Mouse (Mus musculus): Measurements from ENCODE around the gene Sec63. TPM values are rescaled to one million over a fixed set of nuclear protein-coding genes. Genes with fewer than 3 reads are reported as not detected.

Gene Sec63
- polyA plus RNA-seq, 1 experiment from 2014 or later, result 17.6 TPM

- no peaks in the 10 kb centered on the region for H3K9me3 ChIP-seq (ENCODE audit: control insufficient read depth, low read length)
- no peaks in the 10 kb centered on the region for H3K27me3 ChIP-seq (ENCODE audit: control insufficient read depth, insufficient read depth, low read length)
- WGBS, result 96% methylated on average over 2 of the region's 2 CpGs
- H3K4me1 ChIP-seq (ENCODE audit: control insufficient read depth, insufficient read depth, low read length), result no peaks in the 10 kb centered on the region
- no peak for ATAC-seq (ENCODE audit: low read depth)
- no peak overlapping the region for H3K27ac ChIP-seq (ENCODE audit: low read depth, low read length)
- H3K4me2 ChIP-seq (ENCODE audit: low read depth, low read length), result no peak overlapping the region
- no peak overlapping the region for H3K4me3 ChIP-seq (ENCODE audit: low read depth, low read length)
- no peak overlapping the region for H3K9ac ChIP-seq (replicated peaks; ENCODE audit: low read depth, low read length)
- peaks cover 4% of the 10 kb centered on the region; the same call in 1 of the 2 replicates for H3K36me3 ChIP-seq (ENCODE audit: control insufficient read depth, insufficient read depth, low read length)
These were observed 77.4 kb downstream of the Sec63 start for GRCm38 (mm10) chr10:42838736-42839135.

- no peaks in the 10 kb centered on the region for H3K27me3 ChIP-seq (ENCODE audit: control insufficient read depth, insufficient read depth, low read length)
- no peak overlapping the region for H3K27ac ChIP-seq (ENCODE audit: low read depth, low read length)
- no peaks in the 10 kb centered on the region for H3K36me3 ChIP-seq (ENCODE audit: control insufficient read depth, insufficient read depth, low read length)
- no peak overlapping the region for H3K4me2 ChIP-seq (ENCODE audit: low read depth, low read length)
- no peaks in the 10 kb centered on the region for H3K4me1 ChIP-seq (ENCODE audit: control insufficient read depth, insufficient read depth, low read length)
- H3K9ac ChIP-seq (replicated peaks; ENCODE audit: low read depth, low read length), result no peak overlapping the region
- no peak overlapping the region for H3K4me3 ChIP-seq (ENCODE audit: low read depth, low read length)
- no peaks in the 10 kb centered on the region for H3K9me3 ChIP-seq (ENCODE audit: control insufficient read depth, low read length)
- WGBS, result 97% methylated on average over 11 of the region's 11 CpGs
- ATAC-seq (ENCODE audit: low read depth), result no peak
These were observed 78.7 kb downstream of the Sec63 start for GRCm38 (mm10) chr10:42840036-42840435.

- ATAC-seq (ENCODE audit: low read depth), result no peak
- Histone ChIP-seq H3K27ac (ENCODE audit: low read depth, low read length) (no peak overlapping the region), H3K27me3 (ENCODE audit: control insufficient read depth, insufficient read depth, low read length) (no peaks in the 10 kb centered on the region), H3K36me3 (ENCODE audit: control insufficient read depth, insufficient read depth, low read length) (no peaks in the 10 kb centered on the region), H3K9me3 (ENCODE audit: control insufficient read depth, low read length) (no peaks in the 10 kb centered on the region), H3K4me1 (ENCODE audit: control insufficient read depth, insufficient read depth, low read length) (no peaks in the 10 kb centered on the region), H3K9ac (replicated peaks; ENCODE audit: low read depth, low read length) (no peak overlapping the region), H3K4me2 (ENCODE audit: low read depth, low read length) (no peak overlapping the region), H3K4me3 (ENCODE audit: low read depth, low read length) (no peak overlapping the region)
- 64% methylated on average over 16 of the region's 16 CpGs for WGBS
These were observed 80.4 kb downstream of the Sec63 start for GRCm38 (mm10) chr10:42841531-42842195.

GRCm38 (mm10) chr10:42842358-42842757 lies 81.1 kb downstream of the Sec63 start:
- Histone ChIP-seq H3K36me3 (ENCODE audit: control insufficient read depth, insufficient read depth, low read length) (no peaks in the 10 kb centered on the region), H3K4me1 (ENCODE audit: control insufficient read depth, insufficient read depth, low read length) (no peaks in the 10 kb centered on the region), H3K9me3 (ENCODE audit: control insufficient read depth, low read length) (no peaks in the 10 kb centered on the region), H3K9ac (replicated peaks; ENCODE audit: low read depth, low read length) (no peak overlapping the region), H3K27me3 (ENCODE audit: control insufficient read depth, insufficient read depth, low read length) (no peaks in the 10 kb centered on the region), H3K4me2 (ENCODE audit: low read depth, low read length) (no peak overlapping the region), H3K27ac (ENCODE audit: low read depth, low read length) (no peak overlapping the region), H3K4me3 (ENCODE audit: low read depth, low read length) (no peak overlapping the region)
- 0 out of 2 replicates have a peak, but pooled peaks have one; percentile 22 for ATAC-seq (ENCODE audit: low read depth)
- 13% methylated on average over 9 of the region's 9 CpGs for WGBS

- H3K27ac ChIP-seq (ENCODE audit: low read depth, low read length), result no peak overlapping the region
- H3K9me3 ChIP-seq (ENCODE audit: control insufficient read depth, low read length), result no peaks in the 10 kb centered on the region
- ATAC-seq (ENCODE audit: low read depth), result no peak
- H3K4me1 ChIP-seq (ENCODE audit: control insufficient read depth, insufficient read depth, low read length), result no peaks in the 10 kb centered on the region
- 75% methylated on average over 1 of the region's 1 CpGs for WGBS
- H3K36me3 ChIP-seq (ENCODE audit: control insufficient read depth, insufficient read depth, low read length), result no peaks in the 10 kb centered on the region
- H3K27me3 ChIP-seq (ENCODE audit: control insufficient read depth, insufficient read depth, low read length), result no peaks in the 10 kb centered on the region
- no peak overlapping the region for H3K4me3 ChIP-seq (ENCODE audit: low read depth, low read length)
- H3K9ac ChIP-seq (replicated peaks; ENCODE audit: low read depth, low read length), result no peak overlapping the region
- no peak overlapping the region for H3K4me2 ChIP-seq (ENCODE audit: low read depth, low read length)
These were observed 82.1 kb downstream of the Sec63 start for GRCm38 (mm10) chr10:42843416-42843815.

- no peaks in the 10 kb centered on the region for H3K4me1 ChIP-seq (ENCODE audit: control insufficient read depth, insufficient read depth, low read length)
- no peak overlapping the region for H3K4me3 ChIP-seq (ENCODE audit: low read depth, low read length)
- WGBS, result 54% methylated on average over 1 of the region's 1 CpGs
- no peak overlapping the region for H3K9ac ChIP-seq (replicated peaks; ENCODE audit: low read depth, low read length)
- H3K36me3 ChIP-seq (ENCODE audit: control insufficient read depth, insufficient read depth, low read length), result no peaks in the 10 kb centered on the region
- no peaks in the 10 kb centered on the region for H3K27me3 ChIP-seq (ENCODE audit: control insufficient read depth, insufficient read depth, low read length)
- no peak for ATAC-seq (ENCODE audit: low read depth)
- H3K9me3 ChIP-seq (ENCODE audit: control insufficient read depth, low read length), result no peaks in the 10 kb centered on the region
- no peak overlapping the region for H3K4me2 ChIP-seq (ENCODE audit: low read depth, low read length)
- H3K27ac ChIP-seq (ENCODE audit: low read depth, low read length), result no peak overlapping the region
These were observed 84.2 kb downstream of the Sec63 start for GRCm38 (mm10) chr10:42845480-42845879.

GRCm38 (mm10) chr10:42848179-42849080 lies 87.1 kb downstream of the Sec63 start:
- no peaks in the 10 kb centered on the region for H3K27me3 ChIP-seq (ENCODE audit: control insufficient read depth, insufficient read depth, low read length)
- no peaks in the 10 kb centered on the region for H3K4me1 ChIP-seq (ENCODE audit: control insufficient read depth, insufficient read depth, low read length)
- 90% methylated on average over 13 of the region's 13 CpGs for WGBS
- H3K9me3 ChIP-seq (ENCODE audit: control insufficient read depth, low read length), result no peaks in the 10 kb centered on the region
- no peak for ATAC-seq (ENCODE audit: low read depth)
- H3K27ac ChIP-seq (ENCODE audit: low read depth, low read length), result no peak overlapping the region
- no peak overlapping the region for H3K9ac ChIP-seq (replicated peaks; ENCODE audit: low read depth, low read length)
- H3K36me3 ChIP-seq (ENCODE audit: control insufficient read depth, insufficient read depth, low read length), result no peaks in the 10 kb centered on the region
- H3K4me2 ChIP-seq (ENCODE audit: low read depth, low read length), result no peak overlapping the region
- no peak overlapping the region for H3K4me3 ChIP-seq (ENCODE audit: low read depth, low read length)

- WGBS, result 85% methylated on average over 7 of the region's 7 CpGs
- no peak for ATAC-seq (ENCODE audit: low read depth)
- H3K4me1 ChIP-seq (ENCODE audit: control insufficient read depth, insufficient read depth, low read length), result no peaks in the 10 kb centered on the region
- no peak overlapping the region for H3K4me2 ChIP-seq (ENCODE audit: low read depth, low read length)
- no peak overlapping the region for H3K4me3 ChIP-seq (ENCODE audit: low read depth, low read length)
- H3K27me3 ChIP-seq (ENCODE audit: control insufficient read depth, insufficient read depth, low read length), result no peaks in the 10 kb centered on the region
- no peaks in the 10 kb centered on the region for H3K36me3 ChIP-seq (ENCODE audit: control insufficient read depth, insufficient read depth, low read length)
- no peak overlapping the region for H3K9ac ChIP-seq (replicated peaks; ENCODE audit: low read depth, low read length)
- H3K9me3 ChIP-seq (ENCODE audit: control insufficient read depth, low read length), result no peaks in the 10 kb centered on the region
- H3K27ac ChIP-seq (ENCODE audit: low read depth, low read length), result no peak overlapping the region
These were observed 87.7 kb downstream of the Sec63 start for GRCm38 (mm10) chr10:42849081-42849400.

- no peak overlapping the region for H3K4me3 ChIP-seq (ENCODE audit: low read depth, low read length)
- no peak overlapping the region for H3K9ac ChIP-seq (replicated peaks; ENCODE audit: low read depth, low read length)
- no peak overlapping the region for H3K4me2 ChIP-seq (ENCODE audit: low read depth, low read length)
- WGBS, result 45% methylated on average over 4 of the region's 4 CpGs
- H3K9me3 ChIP-seq (ENCODE audit: control insufficient read depth, low read length), result no peaks in the 10 kb centered on the region
- no peaks in the 10 kb centered on the region for H3K27me3 ChIP-seq (ENCODE audit: control insufficient read depth, insufficient read depth, low read length)
- H3K36me3 ChIP-seq (ENCODE audit: control insufficient read depth, insufficient read depth, low read length), result no peaks in the 10 kb centered on the region
- H3K27ac ChIP-seq (ENCODE audit: low read depth, low read length), result no peak overlapping the region
- H3K4me1 ChIP-seq (ENCODE audit: control insufficient read depth, insufficient read depth, low read length), result peaks cover 3% of the 10 kb centered on the region; the same call in 1 of the 2 replicates
- ATAC-seq (ENCODE audit: low read depth), result no peak
These were observed 93.5 kb downstream of the Sec63 start for GRCm38 (mm10) chr10:42854838-42855237.
